In genomic region chr15:41948347-41949093, GRCm38 (mm10) we compare ENCODE assay signal across 7 mouse cellular contexts.
DNase-seq lines count a peak whose midpoint lies in the region; ATAC-seq and TF ChIP-seq lines count a peak whose summit lies in the region.

No protein-coding gene starts in this region.

- no peaks in the 10 kb centered on the region for H3K36me3 ChIP-seq in hindbrain, embryonic 13.5 days
- H3K36me3 ChIP-seq in lung, embryonic 14.5 days (ENCODE audit: insufficient read depth), result no peaks in the 10 kb centered on the region

- no peak overlapping the region for H3K4me2 ChIP-seq in hindbrain, embryonic 13.5 days
- no peak overlapping the region for H3K4me2 ChIP-seq in lung, embryonic 14.5 days

- no peaks in the 10 kb centered on the region for H3K4me1 ChIP-seq in lung, adult 2 months (ENCODE audit: control insufficient read depth, insufficient read depth, low read length)
- H3K4me1 ChIP-seq in bone marrow, adult 2 months (ENCODE audit: control insufficient read depth, insufficient read depth, low read length), result no peaks in the 10 kb centered on the region
- no peaks in the 10 kb centered on the region for H3K4me1 ChIP-seq in hindbrain, embryonic 13.5 days (replicated peaks)
- H3K4me1 ChIP-seq in lung, embryonic 14.5 days (ENCODE audit: insufficient read depth), result no peaks in the 10 kb centered on the region

- no peak overlapping the region for H3K27ac ChIP-seq in bone marrow, adult 2 months (ENCODE audit: control insufficient read depth, insufficient read depth, low read depth, low read length, poor library complexity)
- H3K27ac ChIP-seq in hindbrain, embryonic 13.5 days, result no peak overlapping the region
- no peak overlapping the region for H3K27ac ChIP-seq in lung, embryonic 14.5 days (ENCODE audit: low read depth)

- no peaks in the 10 kb centered on the region for H3K27me3 ChIP-seq in hindbrain, embryonic 13.5 days
- H3K27me3 ChIP-seq in lung, embryonic 14.5 days (ENCODE audit: insufficient read depth, low read length), result no peaks in the 10 kb centered on the region

- ATAC-seq in hindbrain, embryonic 13.5 days (ENCODE audit: low FRiP score), result 0 out of 2 replicates have a peak, but pooled peaks have one; percentile 52
- ATAC-seq in lung, embryonic 14.5 days (ENCODE audit: insufficient read depth), result peak; percentile 82

- WGBS in lung, adult 2 months, result 32% methylated on average over 4 of the region's 4 CpGs
- 42% methylated on average over 4 of the region's 4 CpGs for WGBS in bone marrow, adult 2 months
- WGBS in hindbrain, embryonic 13.5 days, result 48% methylated on average over 4 of the region's 4 CpGs
- WGBS in lung, embryonic 14.5 days, result 16% methylated on average over 4 of the region's 4 CpGs

- H3K9me3 ChIP-seq in hindbrain, embryonic 13.5 days, result no peaks in the 10 kb centered on the region
- H3K9me3 ChIP-seq in lung, embryonic 14.5 days (ENCODE audit: low read depth, low read length), result no peaks in the 10 kb centered on the region

- peak; percentile 61 for TF ChIP-seq CTCF in lung, adult 2 months (IDR thresholded peaks at IDR 0.05; ENCODE audit: insufficient read depth, low read length)
- peak; percentile 28; the same call in 1 of the 2 replicates for TF ChIP-seq CTCF in bone marrow, adult 2 months (IDR thresholded peaks at IDR 0.05; ENCODE audit: control insufficient read depth, insufficient read depth, low read length)
- TF ChIP-seq CTCF in lung, embryonic 14.5 days (IDR thresholded peaks at IDR 0.05; ENCODE audit: low read depth), result peak; percentile 71

- H3K9ac ChIP-seq in hindbrain, embryonic 13.5 days, result no peak overlapping the region
- no peak overlapping the region for H3K9ac ChIP-seq in lung, embryonic 14.5 days

- DNase-seq in lung, adult 2 months, result peak; percentile 15
- DNase-seq in lung, postnatal 14 days, result no peak
- peak; percentile 69 for DNase-seq in lung, embryonic 14.5 days
- peak; percentile 31 for DNase-seq in yolk sac, embryonic 10.5 days (ENCODE audit: low spot score)
- DNase-seq in c-Kit-positive CD71-positive TER-119-positive erythroid progenitor cells, embryonic 14.5 days (ENCODE audit: low spot score), result no peak

- no peak for TF ChIP-seq POLR2A in lung, adult 2 months (IDR thresholded peaks at IDR 0.05; ENCODE audit: borderline replicate concordance, extremely low read depth, low read depth, low read length)
- no peak for TF ChIP-seq POLR2A in bone marrow, adult 2 months (IDR thresholded peaks at IDR 0.05; ENCODE audit: borderline replicate concordance, control insufficient read depth, low read depth, low read length)

- H3K4me3 ChIP-seq in lung, adult 2 months (replicated peaks; ENCODE audit: extremely low read depth, low read depth, low read length), result no peak overlapping the region
- no peak overlapping the region for H3K4me3 ChIP-seq in bone marrow, adult 2 months (replicated peaks; ENCODE audit: control insufficient read depth, low read depth, low read length)
- H3K4me3 ChIP-seq in hindbrain, embryonic 13.5 days, result no peak overlapping the region
- H3K4me3 ChIP-seq in lung, embryonic 14.5 days (ENCODE audit: low read depth, low read length), result no peak overlapping the region

Comparison
In these comparisons a context has a peak if more than half of its experiments do, and no peak if none do; other contexts are left out.
1. DNase-seq: peak in lung, adult 2 months (single experiment), lung, embryonic 14.5 days (single experiment) and yolk sac, embryonic 10.5 days (single experiment); none in lung, postnatal 14 days (single experiment) and c-Kit-positive CD71-positive TER-119-positive erythroid progenitor cells, embryonic 14.5 days (single experiment).
2. Peak in every context shown above with its lines, with median percentiles within 50 percentile points of each other: CTCF ChIP-seq.